In the genomic region with DNA sequence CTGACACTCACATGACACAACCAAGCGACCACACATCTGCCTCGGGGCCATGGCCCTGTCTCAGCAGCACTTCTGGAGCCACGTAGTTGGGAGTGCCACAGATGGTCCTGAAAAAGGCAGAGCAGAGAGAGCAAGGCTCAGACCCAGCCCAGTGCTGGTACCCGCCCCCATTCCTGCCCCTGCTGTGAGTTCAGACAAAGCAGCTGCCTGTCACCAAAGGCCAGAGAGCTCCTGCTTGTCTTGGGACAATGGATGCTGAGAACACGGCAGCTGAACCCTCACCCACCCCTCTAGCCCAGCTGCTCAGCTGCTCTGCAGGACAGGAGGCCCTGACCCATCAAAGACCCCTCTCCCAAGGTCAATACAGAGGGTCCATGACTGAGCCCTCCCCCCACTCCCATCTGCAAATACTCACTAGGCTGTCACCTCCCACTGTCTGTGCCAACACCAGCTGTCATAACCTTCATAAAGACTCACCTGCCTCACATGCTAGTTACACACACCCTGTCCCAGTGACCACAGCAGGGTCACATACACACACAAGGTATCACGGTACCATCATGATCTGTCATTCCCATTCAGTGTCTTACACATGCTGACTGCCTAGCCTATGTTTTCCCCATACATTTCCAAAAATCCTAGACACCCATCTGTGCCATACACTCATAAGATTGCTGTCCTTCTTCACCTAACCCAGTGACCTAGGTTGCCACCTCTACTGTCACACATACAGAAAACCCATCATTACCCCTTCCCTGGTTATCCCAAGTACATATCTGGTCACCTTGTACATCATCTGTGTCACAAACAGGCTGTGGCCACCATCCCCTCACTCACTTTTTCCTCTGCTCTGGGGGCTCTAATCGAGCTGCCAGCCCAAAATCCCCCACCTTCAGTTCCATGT, we compare ENCODE assay signal across 8 mouse cellular contexts. TPM values are rescaled to one million over a fixed set of nuclear protein-coding genes. Genes with fewer than 3 reads are reported as not detected.
DNase-seq lines count a peak whose midpoint lies in the region; ATAC-seq lines count a peak whose summit lies in the region.

No protein-coding gene starts in this region.

- 32% methylated on average over 7 of the region's 7 CpGs for WGBS in heart, embryonic 11.5 days (ENCODE audit: insufficient replicate concordance)
- WGBS in hindbrain, embryonic 11.5 days: 5% methylated on average over 7 of the region's 7 CpGs
- 3% methylated on average over 7 of the region's 7 CpGs for WGBS in midbrain, embryonic 12.5 days

- no peaks in the 10 kb centered on the region for H3K9me3 ChIP-seq in heart, embryonic 11.5 days (replicated peaks; ENCODE audit: control insufficient read depth, low read length)
- no peaks in the 10 kb centered on the region for H3K9me3 ChIP-seq in hindbrain, embryonic 11.5 days (ENCODE audit: control insufficient read depth, low read length)
- H3K9me3 ChIP-seq in midbrain, embryonic 12.5 days: no peaks in the 10 kb centered on the region

- H3K4me3 ChIP-seq in heart, embryonic 11.5 days (ENCODE audit: low read depth, low read length): no peak overlapping the region
- peak overlapping the region; percentile 67 for H3K4me3 ChIP-seq in hindbrain, embryonic 11.5 days (ENCODE audit: low read depth, low read length)
- peak overlapping the region; percentile 88 for H3K4me3 ChIP-seq in midbrain, embryonic 12.5 days

- H3K27me3 ChIP-seq in heart, embryonic 11.5 days (ENCODE audit: control insufficient read depth, insufficient read depth, low read length): peaks cover 27% of the 10 kb centered on the region
- H3K27me3 ChIP-seq in hindbrain, embryonic 11.5 days (ENCODE audit: control insufficient read depth, insufficient read depth, low read length): no peaks in the 10 kb centered on the region; the same call in 1 of the 2 replicates
- H3K27me3 ChIP-seq in midbrain, embryonic 12.5 days: peaks cover 11% of the 10 kb centered on the region; the same call in 1 of the 2 replicates

- peaks cover 8% of the 10 kb centered on the region; the same call in 1 of the 2 replicates for H3K4me1 ChIP-seq in heart, embryonic 11.5 days (ENCODE audit: control insufficient read depth, insufficient read depth, low read length)
- H3K4me1 ChIP-seq in hindbrain, embryonic 11.5 days (replicated peaks; ENCODE audit: control insufficient read depth, insufficient read depth, low read length): peaks cover 20% of the 10 kb centered on the region
- peaks cover 36% of the 10 kb centered on the region for H3K4me1 ChIP-seq in midbrain, embryonic 12.5 days

- no peaks in the 10 kb centered on the region for H3K36me3 ChIP-seq in heart, embryonic 11.5 days (ENCODE audit: control insufficient read depth, insufficient read depth, low read length)
- H3K36me3 ChIP-seq in hindbrain, embryonic 11.5 days (ENCODE audit: control insufficient read depth, insufficient read depth, low read length): peaks cover 13% of the 10 kb centered on the region
- peaks cover 22% of the 10 kb centered on the region for H3K36me3 ChIP-seq in midbrain, embryonic 12.5 days

- peak overlapping the region; percentile 99 for H3K4me2 ChIP-seq in heart, embryonic 11.5 days
- peak overlapping the region; percentile 92 for H3K4me2 ChIP-seq in hindbrain, embryonic 11.5 days (replicated peaks; ENCODE audit: low read depth, low read length)
- H3K4me2 ChIP-seq in midbrain, embryonic 12.5 days (replicated peaks): peak overlapping the region; percentile 84

- H3K27ac ChIP-seq in heart, embryonic 11.5 days (ENCODE audit: low read depth, low read length): no peak overlapping the region
- H3K27ac ChIP-seq in hindbrain, embryonic 11.5 days (ENCODE audit: low read depth, low read length): peak overlapping the region; percentile 85
- peak overlapping the region; percentile 71 for H3K27ac ChIP-seq in midbrain, embryonic 12.5 days (replicated peaks)

- DNase-seq in heart, adult 9 months (ENCODE audit: low spot score in 2 of 2): no peak
- DNase-seq in MN1 (ENCODE audit: low spot score): peak; percentile 54
- DNase-seq in hindbrain, embryonic 11.5 days (ENCODE audit: low spot score): peak; percentile 81
- DNase-seq in adrenal gland, adult 2 months: no peak
- DNase-seq in ovary, adult 18-20 months (ENCODE audit: low spot score): no peak
- no peak for DNase-seq in gastrocnemius, postnatal 10 days

- no peak overlapping the region for H3K9ac ChIP-seq in heart, embryonic 11.5 days (ENCODE audit: low read depth, low read length)
- peak overlapping the region; percentile 87 for H3K9ac ChIP-seq in hindbrain, embryonic 11.5 days (ENCODE audit: low read depth, low read length)
- peak overlapping the region; percentile 78; the same call in 1 of the 2 replicates for H3K9ac ChIP-seq in midbrain, embryonic 12.5 days (replicated peaks)

- ATAC-seq in heart, embryonic 11.5 days (replicated peaks; ENCODE audit: insufficient number of reproducible peaks, low FRiP score, low TSS enrichment): 0 out of 2 replicates have a peak, but pooled peaks have one; percentile 3
- peak; percentile 84 for ATAC-seq in hindbrain, embryonic 11.5 days (ENCODE audit: low FRiP score)
- ATAC-seq in midbrain, embryonic 12.5 days (ENCODE audit: low FRiP score, low read depth): peak; percentile 76

RNA-seq across cellular contexts. Expression of a gene that starts 1.6 kb away (rescaled TPM):
- polyA plus RNA-seq in heart, embryonic 11.5 days (2014; fragmentation: Nextera tagmentation; extraction: Ambion mirVana): 0.99 and 1.3 TPM in 2 replicates
- polyA plus RNA-seq in hindbrain, embryonic 11.5 days (2014; fragmentation: Nextera tagmentation; extraction: Ambion mirVana): 31.3 and 37.1 TPM in 2 replicates
- polyA plus RNA-seq in midbrain, embryonic 12.5 days (2016; fragmentation: Nextera tagmentation; extraction: Ambion mirVana): 33.1 and 40.4 TPM in 2 replicates
- 10 to 100 TPM in 1 of 2 experiments, 1 to 10 TPM in 1; 8.4 to 23.6 TPM for total RNA-seq in adrenal gland, adult 2 months (2021)
- polyA plus RNA-seq in adrenal gland, adult 2 months (2012; rRNA removed): 11.3 and 11.5 TPM in 2 replicates
- 1 to 10 TPM; 1.8 to 2.6 TPM for total RNA-seq in gastrocnemius, postnatal 10 days (2021)

RNA-seq across cellular contexts. Expression of a gene that starts 5.5 kb away (rescaled TPM):
- polyA plus RNA-seq in heart, embryonic 11.5 days (2014; fragmentation: Nextera tagmentation; extraction: Ambion mirVana): not detected in 2 replicates
- 0.60 TPM in 1 of 2 replicates, not detected in the other for polyA plus RNA-seq in hindbrain, embryonic 11.5 days (2014; fragmentation: Nextera tagmentation; extraction: Ambion mirVana)
- polyA plus RNA-seq in midbrain, embryonic 12.5 days (2016; fragmentation: Nextera tagmentation; extraction: Ambion mirVana): not detected in 2 replicates
- total RNA-seq in adrenal gland, adult 2 months (2021): not detected
- polyA plus RNA-seq in adrenal gland, adult 2 months (2012; rRNA removed): 0.45 TPM in 1 of 2 replicates, not detected in the other
- not detected for total RNA-seq in gastrocnemius, postnatal 10 days (2021)

RNA-seq across cellular contexts. Expression of a gene that starts 6.6 kb away (rescaled TPM):
- polyA plus RNA-seq in heart, embryonic 11.5 days (2014; fragmentation: Nextera tagmentation; extraction: Ambion mirVana): 2.2 and 4.0 TPM in 2 replicates
- polyA plus RNA-seq in hindbrain, embryonic 11.5 days (2014; fragmentation: Nextera tagmentation; extraction: Ambion mirVana): 3.6 and 3.8 TPM in 2 replicates
- polyA plus RNA-seq in midbrain, embryonic 12.5 days (2016; fragmentation: Nextera tagmentation; extraction: Ambion mirVana): 3.8 and 4.2 TPM in 2 replicates
- total RNA-seq in adrenal gland, adult 2 months (2021): 1 to 10 TPM; 8.0 to 9.7 TPM
- polyA plus RNA-seq in adrenal gland, adult 2 months (2012; rRNA removed): 6.0 and 7.4 TPM in 2 replicates
- total RNA-seq in gastrocnemius, postnatal 10 days (2021): 1 to 10 TPM; 4.7 to 6.8 TPM

RNA-seq across cellular contexts. Expression of a gene that starts 23.9 kb away (rescaled TPM):
- 764 and 894 TPM in 2 replicates for polyA plus RNA-seq in heart, embryonic 11.5 days (2014; fragmentation: Nextera tagmentation; extraction: Ambion mirVana)
- polyA plus RNA-seq in hindbrain, embryonic 11.5 days (2014; fragmentation: Nextera tagmentation; extraction: Ambion mirVana): 779 and 892 TPM in 2 replicates
- 573 and 608 TPM in 2 replicates for polyA plus RNA-seq in midbrain, embryonic 12.5 days (2016; fragmentation: Nextera tagmentation; extraction: Ambion mirVana)
- total RNA-seq in adrenal gland, adult 2 months (2021): 1,000 to 10,000 TPM in 1 of 2 experiments, 100 to 1,000 TPM in 1; 552 to 1,148 TPM
- 156 and 162 TPM in 2 replicates for polyA plus RNA-seq in adrenal gland, adult 2 months (2012; rRNA removed)
- total RNA-seq in gastrocnemius, postnatal 10 days (2021): 1,000 to 10,000 TPM; 1,007 to 1,093 TPM

RNA-seq across cellular contexts. Expression of a gene that starts 36.3 kb away (rescaled TPM):
- polyA plus RNA-seq in heart, embryonic 11.5 days (2014; fragmentation: Nextera tagmentation; extraction: Ambion mirVana): 2.2 and 2.4 TPM in 2 replicates
- polyA plus RNA-seq in hindbrain, embryonic 11.5 days (2014; fragmentation: Nextera tagmentation; extraction: Ambion mirVana): 1.4 and 1.9 TPM in 2 replicates
- 5.3 and 7.0 TPM in 2 replicates for polyA plus RNA-seq in midbrain, embryonic 12.5 days (2016; fragmentation: Nextera tagmentation; extraction: Ambion mirVana)
- 1 to 10 TPM; 2.8 to 6.5 TPM for total RNA-seq in adrenal gland, adult 2 months (2021)
- polyA plus RNA-seq in adrenal gland, adult 2 months (2012; rRNA removed): 24.4 and 25.1 TPM in 2 replicates
- 1 to 10 TPM; 4.8 to 9.6 TPM for total RNA-seq in gastrocnemius, postnatal 10 days (2021)

Comparison
In these comparisons a context has a peak if more than half of its experiments do, and no peak if none do; other contexts are left out.
1. ATAC-seq: peak in every context shown above with its lines; median percentile 84 in hindbrain, embryonic 11.5 days; 76 in midbrain, embryonic 12.5 days; 3 in heart, embryonic 11.5 days.
2. DNase-seq: peak in MN1 (single experiment) and hindbrain, embryonic 11.5 days (single experiment); none in heart, adult 9 months (0 of 2), adrenal gland, adult 2 months (single experiment), ovary, adult 18-20 months (single experiment) and gastrocnemius, postnatal 10 days (single experiment).
3. Peak in every context shown above with its lines, with median percentiles within 50 percentile points of each other: H3K4me2 ChIP-seq.